Mouse (Mus musculus) left cerebral cortex, adult 2 months (tissue): ENCODE data around the gene Gps1. TPM values are rescaled to one million over a fixed set of nuclear protein-coding genes. Genes with fewer than 3 reads are reported as not detected.
"Not testable (repeated sequence)": the region's sequence is repeated elsewhere in the genome, so short reads cannot be mapped to it uniquely, and the experiment has no call there.

ENCODE experiments used
- DNase-seq, 2 experiments: peaks; one replicate each; pipeline ENCODE4 v3.0.0; 2021 to 2022; ENCODE audit warnings: low spot score in 2 of 2, mixed read lengths in 1 of 2; ENCODE audit errors: extremely low spot score in 1 of 2
- H3K27ac ChIP-seq: fragments of 200-600 bp; 2 replicates; pipeline ENCODE4 v1.8.1; 2022
- H3K4me3 ChIP-seq: fragments of 200-600 bp; 2 replicates; pipeline ENCODE4 v1.8.1; 2022
- CTCF ChIP-seq: fragments of 200-600 bp; IDR thresholded peaks from 2 replicates; pipeline ENCODE4 v1.8.1; 2022; ENCODE audit warnings: antibody characterized with exemption, mild to moderate bottlenecking, moderate library complexity
- intact Hi-C: fragments of 180-260 bp; cut with DNase I; formaldehyde crosslinking; loops from one replicate; pipeline ENCODE4 v1.15.1; 2025
- total RNA-seq, 2 experiments: library from RNA; stranded (reverse); gene quantifications; 2 replicates each; pipeline ENCODE4 v1.2.3; 2021

Gene Gps1
- total RNA-seq, 2 experiments from 2014 or later = 139 to 145 TPM

GRCm38 (mm10) chr11:120825289-120825863 lies 41.3 kb downstream of the Gps1 start:
- intact Hi-C loops = loop anchor here (5.0 kb wide), 1 partner anchor 77 kb away; no protein-coding TSS in a partner anchor
- no peak for DNase-seq
- Histone ChIP-seq H3K27ac (peak overlapping the region; percentile 98), H3K4me3 (peak overlapping the region; percentile 84)
- no peak for TF ChIP-seq CTCF

GRCm38 (mm10) chr11:120826016-120826953 lies 42.2 kb downstream of the Gps1 start:
- DNase-seq = no peak
- intact Hi-C loops = loop anchor here (5.0 kb wide), 1 partner anchor 76 kb away; no protein-coding TSS in a partner anchor
- Histone ChIP-seq H3K4me3 (no peak overlapping the region), H3K27ac (peak overlapping the region; percentile 98)
- no peak for TF ChIP-seq CTCF

DNA sequence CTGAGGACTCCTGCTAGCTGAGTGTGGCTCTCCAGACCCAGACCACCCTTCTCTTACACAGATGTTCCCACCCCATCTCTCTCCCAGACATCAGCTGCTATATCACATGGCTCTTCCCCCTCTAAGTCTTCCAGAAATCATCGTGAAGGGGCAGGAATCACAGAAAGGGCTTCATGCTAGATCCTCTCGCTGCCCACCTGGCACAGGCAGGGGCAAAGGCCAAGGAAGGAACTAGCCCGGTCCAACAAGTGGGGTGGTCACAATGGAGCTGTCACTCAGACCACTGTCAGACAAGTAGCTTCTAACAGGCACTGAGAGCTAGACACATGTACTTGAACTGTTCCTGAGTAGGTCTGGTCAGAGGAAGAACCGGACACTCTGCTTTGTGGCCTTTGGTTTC lies 44.3 kb downstream of the Gps1 start:
- TF ChIP-seq CTCF = no peak
- intact Hi-C loops = loop anchor here (5.0 kb wide), 1 partner anchor 74 kb away; no protein-coding TSS in a partner anchor
- Histone ChIP-seq H3K27ac (no peak overlapping the region), H3K4me3 (no peak overlapping the region)
- no peak for DNase-seq

GRCm38 (mm10) chr11:120829757-120830532 lies 45.9 kb downstream of the Gps1 start:
- TF ChIP-seq CTCF = no peak
- intact Hi-C loops = loop anchor here (5.0 kb wide), 1 partner anchor 72 kb away; no protein-coding TSS in a partner anchor
- DNase-seq = no peak
- Histone ChIP-seq H3K27ac (no peak overlapping the region), H3K4me3 (no peak overlapping the region)

GRCm38 (mm10) chr11:120830686-120831085 lies 46.6 kb downstream of the Gps1 start:
- no peak overlapping the region for H3K4me3 ChIP-seq
- DNase-seq = no peak
- TF ChIP-seq CTCF = no peak
- H3K27ac ChIP-seq = no peak overlapping the region
- intact Hi-C loops = no loop called here

- Histone ChIP-seq H3K27ac (no peak overlapping the region), H3K4me3 (no peak overlapping the region)
- DNase-seq = no peak
- no peak for TF ChIP-seq CTCF
- intact Hi-C loops = no loop called here
These were observed 47.8 kb downstream of the Gps1 start for GRCm38 (mm10) chr11:120831659-120832440.

GRCm38 (mm10) chr11:120832962-120833361 lies 48.9 kb downstream of the Gps1 start:
- DNase-seq, intact Hi-C loops: not testable (repeated sequence)

GRCm38 (mm10) chr11:120833555-120834280 lies 49.6 kb downstream of the Gps1 start:
- TF ChIP-seq CTCF = no peak
- DNase-seq = no peak
- H3K27ac ChIP-seq = no peak overlapping the region
- no peak overlapping the region for H3K4me3 ChIP-seq
- intact Hi-C loops = no loop called here

More at GRCm38 (mm10) chr11:120832962-120833361, 48.9 kb downstream of the Gps1 start:
- H3K27ac ChIP-seq, H3K4me3 ChIP-seq: not testable (repeated sequence)

Other genes with a start within 250 kb of the Gps1 start
- 10 to 100 TPM; 68.3 to 83.2 TPM for gene Mcrip1, start 234.5 kb upstream of the Gps1 start, total RNA-seq
- gene Ppp1r27, start 233.1 kb upstream of the Gps1 start, total RNA-seq = not detected
- gene P4hb, start 211.0 kb upstream of the Gps1 start, total RNA-seq = 100 to 1,000 TPM; 114 to 120 TPM
- 100 to 1,000 TPM; 290 to 300 TPM for gene Arhgdia, start 202.6 kb upstream of the Gps1 start, total RNA-seq
- gene Alyref, start 185.9 kb upstream of the Gps1 start, total RNA-seq = 10 to 100 TPM; 56.4 to 64.1 TPM
- 10 to 100 TPM; 92.9 to 93.0 TPM for gene Anapc11, start 185.9 kb upstream of the Gps1 start, total RNA-seq
- under 1 TPM in 1 of 2 experiments, not detected in 1; 0.95 TPM for gene Npb, start 175.8 kb upstream of the Gps1 start, total RNA-seq
- 100 to 1,000 TPM; 133 to 140 TPM for gene Pcyt2, start 166.3 kb upstream of the Gps1 start, total RNA-seq
- gene Sirt7, start 159.0 kb upstream of the Gps1 start, total RNA-seq = 10 to 100 TPM; 43.2 to 45.3 TPM
- 100 to 1,000 TPM; 104 to 107 TPM for gene Mafg, start 150.7 kb upstream of the Gps1 start, total RNA-seq
- gene Pycr1, start 140.5 kb upstream of the Gps1 start, total RNA-seq = 1 to 10 TPM; 2.4 to 3.1 TPM
- 1 to 10 TPM; 6.9 to 8.8 TPM for gene Myadml2, start 136.1 kb upstream of the Gps1 start, total RNA-seq
- gene Notum, start 123.1 kb upstream of the Gps1 start, total RNA-seq = 1 to 10 TPM; 4.0 to 7.2 TPM
- 10 to 100 TPM; 47.4 to 54.9 TPM for gene Aspscr1, start 111.3 kb upstream of the Gps1 start, total RNA-seq
- gene Cenpx, start 70.5 kb upstream of the Gps1 start, total RNA-seq = 10 to 100 TPM; 18.9 to 21.3 TPM
- 10 to 100 TPM; 61.4 to 62.3 TPM for gene Lrrc45, start 70.3 kb upstream of the Gps1 start, total RNA-seq
- gene Rac3, start 62.8 kb upstream of the Gps1 start, total RNA-seq = 10 to 100 TPM; 34.0 to 39.6 TPM
- 1 to 10 TPM; 7.1 to 8.4 TPM for gene Dcxr, start 57.0 kb upstream of the Gps1 start, total RNA-seq
- gene Cbr2, start 52.2 kb upstream of the Gps1 start, total RNA-seq = 1 to 10 TPM; 1.9 to 3.0 TPM
- gene Hmga1b, start 21.5 kb upstream of the Gps1 start, total RNA-seq = 10 to 100 TPM; 27.5 to 57.3 TPM
- 10 to 100 TPM; 60.7 to 63.2 TPM for gene Rfng, start 65 bp upstream of the Gps1 start, total RNA-seq
- 10 to 100 TPM; 45.8 to 47.6 TPM for gene Dus1l, start 12.1 kb downstream of the Gps1 start, total RNA-seq
- gene Fasn, start 40.3 kb downstream of the Gps1 start, total RNA-seq = 100 to 1,000 TPM; 177 to 197 TPM
- 1 to 10 TPM; 8.5 to 9.5 TPM for gene Ccdc57, start 148.6 kb downstream of the Gps1 start, total RNA-seq
- 1 to 10 TPM; 3.3 to 4.5 TPM for gene Slc16a3, start 164.2 kb downstream of the Gps1 start, total RNA-seq
- 100 to 1,000 TPM; 126 to 132 TPM for gene Csnk1d, start 207.1 kb downstream of the Gps1 start, total RNA-seq